Mouse (Mus musculus): Measurements from ENCODE around the gene Tmed10.

Tmed10 gene

GRCm38 (mm10) chr12:85380308-85380707, 5.7 kb upstream of the Tmed10 start:
- no peak for DNase-seq (ENCODE audit: extremely low read depth, low read depth, low spot score)

GRCm38 (mm10) chr12:85378271-85378670, 3.6 kb upstream of the Tmed10 start:
- DNase-seq (ENCODE audit: extremely low read depth, low read depth, low spot score), result no peak

- DNase-seq (ENCODE audit: extremely low read depth, low read depth, low spot score), result no peak
Observed at GRCm38 (mm10) chr12:85373591-85374560, 771 bp downstream of the Tmed10 start.

- no peak for DNase-seq (ENCODE audit: extremely low read depth, low read depth, low spot score)
Observed at GRCm38 (mm10) chr12:85372068-85372665, 2.5 kb downstream of the Tmed10 start.

- DNase-seq (ENCODE audit: extremely low read depth, low read depth, low spot score), result no peak
Observed at GRCm38 (mm10) chr12:85368441-85369063, 6.1 kb downstream of the Tmed10 start.

- no peak for DNase-seq (ENCODE audit: extremely low read depth, low read depth, low spot score)
Observed at GRCm38 (mm10) chr12:85366271-85366670, 8.4 kb downstream of the Tmed10 start.

GRCm38 (mm10) chr12:85362510-85362909, 12.1 kb downstream of the Tmed10 start:
- no peak for DNase-seq (ENCODE audit: extremely low read depth, low read depth, low spot score)

GRCm38 (mm10) chr12:85361580-85361979, 13.1 kb downstream of the Tmed10 start:
- DNase-seq (ENCODE audit: extremely low read depth, low read depth, low spot score), result no peak

- DNase-seq (ENCODE audit: extremely low read depth, low read depth, low spot score), result no peak
Observed at GRCm38 (mm10) chr12:85361165-85361564, 13.5 kb downstream of the Tmed10 start.

GRCm38 (mm10) chr12:85354061-85354460, 20.6 kb downstream of the Tmed10 start:
- no peak for DNase-seq (ENCODE audit: extremely low read depth, low read depth, low spot score)

GRCm38 (mm10) chr12:85350407-85351232, 24.0 kb downstream of the Tmed10 start:
- DNase-seq (ENCODE audit: extremely low read depth, low read depth, low spot score), result no peak

- no peak for DNase-seq (ENCODE audit: extremely low read depth, low read depth, low spot score)
Observed at GRCm38 (mm10) chr12:85348338-85348737, 26.3 kb downstream of the Tmed10 start.

- no peak for DNase-seq (ENCODE audit: extremely low read depth, low read depth, low spot score)
Observed at GRCm38 (mm10) chr12:85347196-85347595, 27.5 kb downstream of the Tmed10 start.

GRCm38 (mm10) chr12:85346374-85346773, 28.3 kb downstream of the Tmed10 start:
- no peak for DNase-seq (ENCODE audit: extremely low read depth, low read depth, low spot score)

GRCm38 (mm10) chr12:85345559-85345958, 29.1 kb downstream of the Tmed10 start:
- no peak for DNase-seq (ENCODE audit: extremely low read depth, low read depth, low spot score)

GRCm38 (mm10) chr12:85344252-85344651, 30.4 kb downstream of the Tmed10 start:
- DNase-seq (ENCODE audit: extremely low read depth, low read depth, low spot score), result no peak

GRCm38 (mm10) chr12:85342310-85342709, 32.3 kb downstream of the Tmed10 start:
- DNase-seq (ENCODE audit: extremely low read depth, low read depth, low spot score), result no peak

GRCm38 (mm10) chr12:85341131-85341530, 33.5 kb downstream of the Tmed10 start:
- DNase-seq (ENCODE audit: extremely low read depth, low read depth, low spot score), result peak; percentile 25

- DNase-seq (ENCODE audit: extremely low read depth, low read depth, low spot score), result no peak
Observed at GRCm38 (mm10) chr12:85339947-85340346, 34.7 kb downstream of the Tmed10 start.

GRCm38 (mm10) chr12:85339243-85339729, 35.4 kb downstream of the Tmed10 start, which contains the start of gene Nek9:
Nek9 (minus strand) TSS chr12:85339362.
- peak; percentile 43 for DNase-seq (ENCODE audit: extremely low read depth, low read depth, low spot score)

GRCm38 (mm10) chr12:85338815-85339214, 35.8 kb downstream of the Tmed10 start:
- no peak for DNase-seq (ENCODE audit: extremely low read depth, low read depth, low spot score)

Data from fat pad, adult 2 months (tissue).